Mouse (Mus musculus) heart, adult 8-10 months (tissue): ENCODE results near the gene Rassf2. TPM values are rescaled to one million over a fixed set of nuclear protein-coding genes. Genes with fewer than 3 reads are reported as not detected.

ENCODE experiments used
- DNase-seq: peaks from one replicate; pipeline ENCODE4 v3.0.0; 2022; ENCODE audit warnings: low spot score
- total RNA-seq, 4 experiments: library from RNA; stranded (reverse); gene quantifications; 2 replicates each; pipeline ENCODE4 v1.2.4; 2022

The Rassf2 gene
- total RNA-seq, 4 experiments from 2014 or later = 4.1 to 7.7 (median 6.6) TPM

- DNase-seq = no peak
These were observed 4.8 kb upstream of the Rassf2 start for GRCm38 (mm10) chr2:132034590-132035469.

- no peak for DNase-seq
These were observed 1.5 kb upstream of the Rassf2 start for GRCm38 (mm10) chr2:132031364-132032095.

DNA sequence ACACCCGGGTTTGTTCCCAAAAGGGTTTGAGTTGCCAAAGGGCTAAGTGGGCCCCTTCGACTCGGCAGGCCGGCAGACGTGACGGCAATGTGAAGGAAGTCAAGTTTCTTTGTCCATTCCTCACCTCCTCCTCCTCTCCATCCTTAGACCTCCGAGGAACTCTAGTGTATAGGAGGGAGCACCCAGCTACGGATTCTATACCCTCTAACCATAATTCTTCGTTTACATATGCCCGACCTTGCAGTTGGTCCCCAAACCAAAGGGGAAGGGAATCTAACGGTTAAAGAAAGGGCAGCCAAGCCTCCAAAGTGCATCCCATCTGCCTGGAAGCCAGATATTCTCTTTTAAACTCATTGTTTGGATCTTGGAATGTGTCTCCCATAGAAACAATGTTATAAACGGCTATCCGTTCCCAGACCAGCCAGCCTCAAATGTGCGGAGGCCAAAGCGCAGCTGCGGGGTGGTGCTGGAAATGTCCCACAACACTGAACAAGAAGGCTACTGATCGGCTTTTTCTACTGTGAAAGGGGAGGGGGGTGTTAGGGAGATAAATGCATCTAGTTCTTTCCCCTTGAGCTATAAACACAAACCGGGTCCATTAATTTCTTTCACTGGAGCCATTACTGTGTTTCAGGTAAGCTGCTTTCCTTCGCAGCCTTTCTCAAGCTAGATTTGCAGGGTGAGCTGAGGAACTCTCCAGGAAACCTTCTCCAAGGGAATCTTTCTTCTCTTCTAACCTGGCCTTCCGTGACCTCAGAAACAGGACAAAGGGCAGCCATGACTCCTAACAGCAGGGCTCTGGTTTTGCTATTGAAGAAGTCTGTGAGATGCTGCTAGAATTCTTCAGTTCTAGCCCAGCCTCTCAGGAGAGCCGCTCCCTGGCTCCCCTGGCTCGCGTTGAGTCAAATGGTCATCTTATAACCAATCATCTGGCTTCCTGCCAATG is 633 bp upstream of the Rassf2 start:
- DNase-seq = peak; percentile 36

- no peak for DNase-seq
These were observed 1.0 kb downstream of the Rassf2 start for GRCm38 (mm10) chr2:132028894-132029605.

GRCm38 (mm10) chr2:132028107-132028506 is 2.0 kb downstream of the Rassf2 start:
- no peak for DNase-seq

DNA sequence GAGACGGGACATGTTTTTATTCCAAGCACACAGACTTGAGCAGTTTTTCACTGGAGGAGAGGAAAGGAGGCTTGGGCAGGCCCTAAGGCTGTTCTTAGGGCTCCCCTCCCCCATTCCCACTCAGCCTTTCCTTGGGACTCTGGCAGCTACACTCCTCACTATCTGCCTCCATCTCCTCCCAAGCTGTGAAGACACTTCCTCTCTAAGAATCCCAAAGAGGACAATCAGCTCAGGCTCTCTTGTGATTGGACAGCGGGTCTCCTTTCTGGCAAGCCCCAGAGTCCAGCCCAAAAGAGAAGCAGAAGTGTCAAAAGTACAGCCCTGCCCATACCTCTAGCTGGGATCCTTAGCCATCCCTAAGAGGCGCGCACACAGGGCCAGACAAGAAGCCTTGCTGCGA is 2.7 kb downstream of the Rassf2 start:
- DNase-seq = peak; percentile 58

GRCm38 (mm10) chr2:132024028-132024427 is 6.0 kb downstream of the Rassf2 start:
- DNase-seq = no peak

DNA sequence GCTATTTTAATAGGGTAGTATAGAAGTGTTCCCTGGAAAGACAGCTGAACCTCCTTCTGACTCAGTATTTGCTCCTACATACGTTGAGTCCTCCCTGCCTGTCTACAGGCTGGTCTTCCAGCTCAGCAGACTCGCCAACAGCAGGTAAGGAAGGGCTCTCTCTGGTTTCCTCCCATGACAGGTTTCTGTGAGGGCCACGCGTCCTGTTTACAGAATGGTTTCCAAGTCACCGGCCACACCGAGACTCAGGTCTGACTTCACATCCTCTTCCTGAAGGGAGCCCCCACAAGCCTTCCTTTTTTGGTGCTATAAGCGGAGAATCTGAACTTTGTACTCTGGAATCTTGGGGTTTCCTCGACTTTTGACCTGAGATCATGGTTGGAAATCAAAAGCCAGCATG is 7.4 kb downstream of the Rassf2 start:
- DNase-seq = no peak

DNA sequence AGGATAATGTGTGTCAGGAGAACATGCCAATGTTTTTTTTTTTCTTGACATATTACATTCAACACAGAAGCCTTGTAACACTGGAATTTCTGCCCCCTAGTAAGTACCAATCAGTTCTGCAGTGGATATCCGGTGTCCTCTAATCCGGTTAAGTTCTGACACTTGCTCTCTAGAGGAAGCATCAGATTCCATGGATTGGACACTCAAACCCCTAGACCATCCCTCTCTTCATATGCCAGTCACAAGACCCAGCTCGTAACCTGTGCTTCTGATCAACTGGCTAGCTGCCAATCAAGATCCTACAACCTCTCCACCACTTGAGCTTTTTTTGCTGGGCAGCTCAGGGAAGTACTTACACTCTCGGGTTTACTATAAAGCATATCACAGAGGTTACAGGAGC is 8.4 kb downstream of the Rassf2 start:
- no peak for DNase-seq

DNA sequence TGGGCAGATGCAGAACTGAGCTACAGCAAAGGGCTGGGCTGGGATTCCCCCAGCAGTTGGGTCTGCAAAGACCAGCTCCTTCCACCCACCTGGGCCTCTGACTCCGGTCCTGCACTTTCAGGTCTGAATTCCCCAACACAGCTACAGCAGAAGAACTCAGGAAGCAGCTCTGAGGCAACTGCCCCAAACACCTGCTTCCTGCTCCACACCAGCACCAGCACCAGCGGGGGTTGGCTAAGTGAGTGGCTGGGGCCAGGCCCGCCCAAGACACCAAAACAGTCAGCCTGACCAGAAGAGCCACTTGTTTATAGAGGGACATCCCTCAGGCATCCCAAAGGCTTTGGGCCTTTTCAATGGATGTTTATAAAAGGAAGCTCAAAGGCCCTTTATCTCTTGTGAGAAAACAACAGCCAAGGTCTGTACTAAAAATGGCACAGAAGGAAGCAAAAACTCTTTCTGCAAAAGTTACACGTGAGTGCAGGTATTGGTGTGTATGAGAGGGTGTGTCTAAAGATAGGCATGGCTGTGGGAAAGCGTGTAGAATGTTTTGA is 9.0 kb downstream of the Rassf2 start:
- DNase-seq = peak; percentile 42

DNA sequence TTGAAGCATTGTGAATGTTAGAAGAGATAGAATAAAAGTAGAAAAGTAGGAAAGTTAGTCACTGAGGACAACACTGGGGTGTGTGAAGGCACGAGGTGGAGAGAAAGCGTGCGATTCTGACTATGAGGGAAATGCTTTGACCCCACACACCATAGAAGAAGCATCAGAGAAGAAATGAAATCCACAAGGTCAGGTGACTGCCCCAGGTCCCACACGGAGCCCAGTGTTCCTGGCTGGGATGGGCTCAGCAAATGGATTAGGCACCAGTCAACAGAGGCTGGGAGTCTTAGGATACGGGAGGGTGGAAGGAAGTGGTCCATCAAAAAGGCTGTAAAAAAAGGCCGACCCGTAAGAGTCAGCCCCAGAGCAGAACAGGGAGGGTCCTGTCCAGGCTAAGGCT is 9.6 kb downstream of the Rassf2 start:
- no peak for DNase-seq

- DNase-seq = peak; percentile 52
These were observed 10.7 kb downstream of the Rassf2 start for GRCm38 (mm10) chr2:132019372-132019811.

- DNase-seq = no peak
These were observed 11.9 kb downstream of the Rassf2 start for GRCm38 (mm10) chr2:132018156-132018555.

DNA sequence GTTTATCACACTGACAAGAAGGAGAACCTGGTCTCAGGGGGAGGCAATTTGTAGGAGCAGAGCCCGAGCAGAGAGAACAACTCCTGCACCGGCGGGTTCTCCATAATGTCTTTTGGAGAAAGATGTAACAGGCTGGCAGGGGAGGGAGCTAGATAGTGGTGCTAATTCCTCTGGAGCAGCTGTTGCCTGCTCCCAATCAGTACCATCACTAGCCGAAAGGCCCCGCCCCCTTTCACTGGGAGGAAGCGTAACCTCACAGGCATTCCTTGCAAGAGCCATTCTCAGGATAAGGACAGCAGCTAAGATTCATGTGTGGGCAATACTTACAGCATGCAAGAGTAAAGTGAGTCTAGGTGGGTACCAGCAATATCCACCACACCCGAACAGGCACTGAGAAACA is 12.4 kb downstream of the Rassf2 start:
- DNase-seq = peak; percentile 45

- DNase-seq = no peak
These were observed 14.0 kb downstream of the Rassf2 start for GRCm38 (mm10) chr2:132016034-132016433.

DNA sequence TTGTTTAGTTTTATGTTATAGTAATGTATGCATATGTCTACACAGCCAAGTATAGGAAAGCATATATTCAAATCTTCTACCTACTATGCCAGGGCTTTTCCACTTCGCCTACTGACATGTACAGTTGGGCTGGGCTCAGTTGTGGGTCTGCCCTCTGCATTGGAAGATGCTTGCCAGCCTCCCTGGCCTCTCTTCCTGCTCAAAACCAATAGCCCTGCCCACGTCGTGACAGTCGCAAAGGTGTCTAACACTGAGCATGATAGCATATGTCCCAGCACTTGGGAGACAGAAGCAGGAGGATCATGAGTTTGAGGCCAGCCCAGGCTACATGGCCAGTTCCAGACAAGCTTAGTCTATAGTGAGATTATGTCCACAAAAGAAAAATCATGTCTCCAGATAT is 16.9 kb downstream of the Rassf2 start:
- DNase-seq = no peak

DNA sequence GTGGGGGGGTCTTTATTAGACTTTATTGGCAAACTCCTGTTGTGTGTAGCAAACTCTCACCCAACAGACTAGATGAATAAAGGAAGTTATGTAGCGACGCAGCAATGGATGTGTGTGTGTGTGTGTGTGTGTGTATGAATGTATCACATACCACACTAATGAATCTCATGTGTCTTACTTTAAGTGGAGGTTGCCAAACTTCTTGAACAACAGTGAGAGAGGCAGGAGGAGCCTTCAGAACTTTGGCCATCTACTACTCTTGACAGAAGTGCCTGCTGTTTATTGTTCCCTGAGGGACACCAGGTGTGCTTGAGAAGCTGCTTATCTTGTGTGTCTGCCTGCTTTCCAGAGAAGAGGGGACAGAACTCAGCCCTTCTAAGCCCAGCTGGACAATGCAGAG is 19.3 kb downstream of the Rassf2 start:
- no peak for DNase-seq

DNA sequence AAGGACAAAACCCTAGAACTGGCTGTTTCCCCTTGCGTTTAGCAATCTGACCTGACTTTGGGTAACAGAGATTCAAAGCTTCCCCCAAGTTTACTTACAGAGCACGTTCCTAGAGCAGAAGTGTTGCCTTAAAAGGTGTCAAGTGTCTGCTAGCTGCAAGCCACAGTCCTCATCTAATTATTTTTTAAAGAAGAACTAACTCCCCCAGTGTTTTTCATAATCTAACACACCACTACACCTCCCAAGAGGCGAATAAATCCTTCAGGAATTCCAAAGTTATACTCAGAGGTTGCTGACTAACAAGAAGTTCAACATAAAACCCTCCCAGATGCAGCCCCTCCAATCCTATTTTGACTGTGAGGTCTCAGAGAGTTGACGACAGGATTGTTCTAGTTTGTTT is 21.9 kb downstream of the Rassf2 start:
- no peak for DNase-seq

GRCm38 (mm10) chr2:132007475-132007819 is 22.6 kb downstream of the Rassf2 start:
- no peak for DNase-seq

- peak; percentile 82 for DNase-seq
These were observed 23.2 kb downstream of the Rassf2 start for GRCm38 (mm10) chr2:132006561-132007474.
